Mouse (Mus musculus) 3134 (cell line): ENCODE results near the gene Trmt1.
A peak's percentile ranks its signal among the peaks of the same experiment; 100 is the strongest.
"Not testable (repeated sequence)": the region's sequence is repeated elsewhere in the genome, so short reads cannot be mapped to it uniquely, and the experiment has no call there.

ENCODE experiments used
- DNase-seq: peaks from one replicate; pipeline ENCODE4 v3.0.0-alpha.2; 2011; ENCODE audit warnings: low spot score; ENCODE audit not compliant: insufficient read length; ENCODE audit errors: extremely low read depth

The Trmt1 gene

GRCm38 (mm10) chr8:84658951-84659350 is 27.2 kb upstream of the Trmt1 start:
- no peak for DNase-seq

GRCm38 (mm10) chr8:84659936-84660818 is 25.9 kb upstream of the Trmt1 start:
- DNase-seq: peak; percentile 64

GRCm38 (mm10) chr8:84660819-84661457 is 25.2 kb upstream of the Trmt1 start:
- no peak for DNase-seq

GRCm38 (mm10) chr8:84661458-84661871 is 24.6 kb upstream of the Trmt1 start:
- peak; percentile 91 for DNase-seq

GRCm38 (mm10) chr8:84661961-84662571 is 24.0 kb upstream of the Trmt1 start:
- no peak for DNase-seq

GRCm38 (mm10) chr8:84662581-84663065 is 23.5 kb upstream of the Trmt1 start, which contains the start of gene Ier2:
TSS of gene Ier2 (minus strand) at chr8:84662852.
- peak; percentile 87 for DNase-seq

- peak; percentile 96 for DNase-seq
Measured at GRCm38 (mm10) chr8:84663483-84664327, 22.4 kb upstream of the Trmt1 start.

GRCm38 (mm10) chr8:84664566-84665384 is 21.3 kb upstream of the Trmt1 start:
- peak; percentile 78 for DNase-seq

- no peak for DNase-seq
Measured at GRCm38 (mm10) chr8:84665385-84665893, 20.7 kb upstream of the Trmt1 start.

- no peak for DNase-seq
Measured at GRCm38 (mm10) chr8:84668081-84668480, 18.0 kb upstream of the Trmt1 start.

- DNase-seq: no peak
Measured at GRCm38 (mm10) chr8:84668731-84669485, 17.2 kb upstream of the Trmt1 start.

- DNase-seq: not testable (repeated sequence)
Measured at GRCm38 (mm10) chr8:84670295-84671006, 15.7 kb upstream of the Trmt1 start.

- DNase-seq: no peak
Measured at GRCm38 (mm10) chr8:84677305-84677704, 8.8 kb upstream of the Trmt1 start.

- DNase-seq: no peak
Measured at GRCm38 (mm10) chr8:84681476-84681875, 4.6 kb upstream of the Trmt1 start.

GRCm38 (mm10) chr8:84682257-84682656 is 3.9 kb upstream of the Trmt1 start:
- no peak for DNase-seq

- no peak for DNase-seq
Measured at GRCm38 (mm10) chr8:84684537-84684936, 1.6 kb upstream of the Trmt1 start.

GRCm38 (mm10) chr8:84687003-84687704 is 1.0 kb downstream of the Trmt1 start:
- peak; percentile 54 for DNase-seq
